ENCODE assay signal across 8 mouse cellular contexts in the genomic region with DNA sequence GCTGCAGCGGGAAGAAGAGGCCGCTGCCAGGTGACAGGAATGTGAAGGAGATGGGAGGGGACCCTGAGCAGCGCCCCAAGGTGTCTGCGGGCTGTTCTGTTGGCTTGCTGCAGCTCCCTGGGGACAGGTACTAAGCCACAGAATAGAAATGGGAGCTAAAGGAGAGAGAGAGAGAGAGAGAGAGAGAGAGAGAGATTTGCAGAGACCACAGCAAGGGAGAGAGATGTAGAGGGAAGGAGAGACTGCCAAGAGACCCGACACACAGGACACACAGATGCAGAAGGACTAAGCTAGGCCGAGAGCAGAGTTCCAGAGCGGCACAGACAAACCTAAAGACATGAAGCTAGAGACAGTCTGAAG. TPM values are rescaled to one million over a fixed set of nuclear protein-coding genes. Genes with fewer than 3 reads are reported as not detected.
A peak's percentile ranks its signal among the peaks of the same experiment; 100 is the strongest.
DNase-seq lines count a peak whose midpoint lies in the region; ATAC-seq and TF ChIP-seq lines count a peak whose summit lies in the region.

No protein-coding gene starts in this region.

- peaks cover 85% of the 10 kb centered on the region for H3K4me1 ChIP-seq in kidney, embryonic 16.5 days (ENCODE audit: insufficient read depth, low read length)
- H3K4me1 ChIP-seq in embryonic facial prominence, embryonic 11.5 days (ENCODE audit: control insufficient read depth, insufficient read depth, low read length) = peaks cover 40% of the 10 kb centered on the region
- H3K4me1 ChIP-seq in hindbrain, postnatal 0 days (ENCODE audit: insufficient read depth, low read length) = peaks cover 48% of the 10 kb centered on the region
- H3K4me1 ChIP-seq in midbrain, embryonic 16.5 days (ENCODE audit: control insufficient read depth, insufficient read depth, low read length) = peaks cover 59% of the 10 kb centered on the region

- H3K4me3 ChIP-seq in kidney, embryonic 16.5 days (ENCODE audit: low read length) = peak overlapping the region; percentile 51
- H3K4me3 ChIP-seq in embryonic facial prominence, embryonic 11.5 days (ENCODE audit: low read depth, low read length) = peak overlapping the region; percentile 41
- peak overlapping the region; percentile 42 for H3K4me3 ChIP-seq in hindbrain, postnatal 0 days (ENCODE audit: low read length)
- H3K4me3 ChIP-seq in midbrain, embryonic 16.5 days (ENCODE audit: low read depth, low read length) = peak overlapping the region; percentile 48

- no peaks in the 10 kb centered on the region; the same call in 1 of the 2 replicates for H3K36me3 ChIP-seq in kidney, embryonic 16.5 days (ENCODE audit: insufficient read depth, low read length)
- H3K36me3 ChIP-seq in embryonic facial prominence, embryonic 11.5 days (replicated peaks; ENCODE audit: control insufficient read depth, insufficient read depth, low read depth, low read length) = no peaks in the 10 kb centered on the region
- H3K36me3 ChIP-seq in hindbrain, postnatal 0 days (ENCODE audit: insufficient read depth, low read length) = no peaks in the 10 kb centered on the region
- H3K36me3 ChIP-seq in midbrain, embryonic 16.5 days (ENCODE audit: control insufficient read depth, insufficient read depth, low read length) = no peaks in the 10 kb centered on the region

- no peak overlapping the region for H3K27ac ChIP-seq in kidney, embryonic 16.5 days (ENCODE audit: low read length)
- H3K27ac ChIP-seq in embryonic facial prominence, embryonic 11.5 days (replicated peaks; ENCODE audit: low read depth, low read length) = no peak overlapping the region
- H3K27ac ChIP-seq in hindbrain, postnatal 0 days = peak overlapping the region; percentile 98
- H3K27ac ChIP-seq in midbrain, embryonic 16.5 days (ENCODE audit: low read length) = peak overlapping the region; percentile 99

- ATAC-seq in kidney, embryonic 16.5 days (ENCODE audit: low FRiP score, low TSS enrichment) = no peak
- no peak for ATAC-seq in embryonic facial prominence, embryonic 11.5 days (replicated peaks; ENCODE audit: insufficient number of reproducible peaks, low FRiP score, low TSS enrichment, low read depth)
- no peak for ATAC-seq in hindbrain, postnatal 0 days
- no peak for ATAC-seq in midbrain, embryonic 16.5 days

- H3K9me3 ChIP-seq in kidney, embryonic 16.5 days (ENCODE audit: low read length) = no peaks in the 10 kb centered on the region
- H3K9me3 ChIP-seq in embryonic facial prominence, embryonic 11.5 days (replicated peaks; ENCODE audit: control insufficient read depth, low read length) = no peaks in the 10 kb centered on the region
- H3K9me3 ChIP-seq in hindbrain, postnatal 0 days (ENCODE audit: low read length) = no peaks in the 10 kb centered on the region
- H3K9me3 ChIP-seq in midbrain, embryonic 16.5 days (replicated peaks; ENCODE audit: control insufficient read depth, low read length, poor library complexity, severe bottlenecking) = no peaks in the 10 kb centered on the region

- no peak overlapping the region for H3K9ac ChIP-seq in kidney, embryonic 16.5 days (replicated peaks; ENCODE audit: low read length)
- H3K9ac ChIP-seq in embryonic facial prominence, embryonic 11.5 days (replicated peaks; ENCODE audit: low read length) = peak overlapping the region; percentile 59
- peak overlapping the region; percentile 73 for H3K9ac ChIP-seq in hindbrain, postnatal 0 days (replicated peaks; ENCODE audit: low read length)
- H3K9ac ChIP-seq in midbrain, embryonic 16.5 days (ENCODE audit: low read depth, low read length) = peak overlapping the region; percentile 89

- TF ChIP-seq CTCF in hindbrain, postnatal 0 days (IDR thresholded peaks at IDR 0.05; ENCODE audit: low read depth) = no peak

- WGBS in kidney, embryonic 16.5 days = 4% methylated on average over 7 of the region's 7 CpGs
- under 1% methylated on average over 7 of the region's 7 CpGs for WGBS in embryonic facial prominence, embryonic 11.5 days
- WGBS in hindbrain, postnatal 0 days = 2% methylated on average over 7 of the region's 7 CpGs
- 1% methylated on average over 7 of the region's 7 CpGs for WGBS in midbrain, embryonic 16.5 days

- H3K27me3 ChIP-seq in kidney, embryonic 16.5 days (ENCODE audit: insufficient read depth, low read length) = peaks cover 78% of the 10 kb centered on the region
- H3K27me3 ChIP-seq in embryonic facial prominence, embryonic 11.5 days (ENCODE audit: control insufficient read depth, insufficient read depth, low read length) = peaks cover 56% of the 10 kb centered on the region
- no peaks in the 10 kb centered on the region for H3K27me3 ChIP-seq in hindbrain, postnatal 0 days (ENCODE audit: insufficient read depth, low read length)
- peaks cover 6% of the 10 kb centered on the region for H3K27me3 ChIP-seq in midbrain, embryonic 16.5 days (ENCODE audit: control insufficient read depth, insufficient read depth, low read depth, low read length)

- DNase-seq in kidney, postnatal 4 days = no peak
- DNase-seq in embryonic facial prominence, embryonic 11.5 days (ENCODE audit: low spot score) = no peak
- no peak for DNase-seq in hindbrain, postnatal 0 days (ENCODE audit: low spot score)
- no peak for DNase-seq in spleen, postnatal 14 days (ENCODE audit: low spot score in 2 of 2)
- DNase-seq in left cerebral cortex, adult 11 months (ENCODE audit: low spot score) = no peak
- no peak for DNase-seq in adrenal gland, postnatal 14 days

- peak overlapping the region; percentile 82 for H3K4me2 ChIP-seq in kidney, embryonic 16.5 days (replicated peaks; ENCODE audit: low read depth, low read length)
- H3K4me2 ChIP-seq in embryonic facial prominence, embryonic 11.5 days (ENCODE audit: low read depth, low read length) = peak overlapping the region; percentile 95
- peak overlapping the region; percentile 86 for H3K4me2 ChIP-seq in hindbrain, postnatal 0 days (ENCODE audit: low read depth, low read length)
- H3K4me2 ChIP-seq in midbrain, embryonic 16.5 days (ENCODE audit: low read length) = peak overlapping the region; percentile 96

RNA-seq across cellular contexts. Expression of gene Ndufa4l2, which starts 2.5 kb away (rescaled TPM):
- polyA plus RNA-seq in kidney, embryonic 16.5 days (2015; fragmentation: Nextera tagmentation; extraction: Ambion mirVana) = 74.4 and 77.3 TPM in 2 replicates
- polyA plus RNA-seq in embryonic facial prominence, embryonic 11.5 days (2014; fragmentation: Nextera tagmentation; extraction: Ambion mirVana) = 2.1 and 2.8 TPM in 2 replicates
- 11.0 and 21.9 TPM in 2 replicates for total RNA-seq in hindbrain, postnatal 0 days (2014; rRNA removed)
- polyA plus RNA-seq in hindbrain, postnatal 0 days (2015; fragmentation: Nextera tagmentation; extraction: Ambion mirVana) = 16.7 and 17.4 TPM in 2 replicates
- polyA plus RNA-seq in midbrain, embryonic 16.5 days (2015; fragmentation: Nextera tagmentation; extraction: Ambion mirVana) = 17.6 and 19.7 TPM in 2 replicates
- 53.5 and 55.7 TPM in 2 replicates for total RNA-seq in adrenal gland, postnatal 14 days (2021)

RNA-seq across cellular contexts. Expression of gene Shmt2, which starts 10.0 kb away (rescaled TPM):
- polyA plus RNA-seq in kidney, embryonic 16.5 days (2015; fragmentation: Nextera tagmentation; extraction: Ambion mirVana) = 119 and 123 TPM in 2 replicates
- 68.7 and 73.5 TPM in 2 replicates for polyA plus RNA-seq in embryonic facial prominence, embryonic 11.5 days (2014; fragmentation: Nextera tagmentation; extraction: Ambion mirVana)
- total RNA-seq in hindbrain, postnatal 0 days (2014; rRNA removed) = 66.1 and 91.1 TPM in 2 replicates
- 49.7 and 49.9 TPM in 2 replicates for polyA plus RNA-seq in hindbrain, postnatal 0 days (2015; fragmentation: Nextera tagmentation; extraction: Ambion mirVana)
- 45.0 and 45.6 TPM in 2 replicates for polyA plus RNA-seq in midbrain, embryonic 16.5 days (2015; fragmentation: Nextera tagmentation; extraction: Ambion mirVana)
- 50.9 and 57.3 TPM in 2 replicates for total RNA-seq in adrenal gland, postnatal 14 days (2021)

RNA-seq across cellular contexts. Expression of gene Stac3, which starts 10.8 kb away (rescaled TPM):
- 0.85 and 1.9 TPM in 2 replicates for polyA plus RNA-seq in kidney, embryonic 16.5 days (2015; fragmentation: Nextera tagmentation; extraction: Ambion mirVana)
- 0.49 TPM in 1 of 2 replicates, not detected in the other for polyA plus RNA-seq in embryonic facial prominence, embryonic 11.5 days (2014; fragmentation: Nextera tagmentation; extraction: Ambion mirVana)
- 0.68 and 3.7 TPM in 2 replicates for total RNA-seq in hindbrain, postnatal 0 days (2014; rRNA removed)
- 1.4 and 1.7 TPM in 2 replicates for polyA plus RNA-seq in hindbrain, postnatal 0 days (2015; fragmentation: Nextera tagmentation; extraction: Ambion mirVana)
- 1.3 and 2.1 TPM in 2 replicates for polyA plus RNA-seq in midbrain, embryonic 16.5 days (2015; fragmentation: Nextera tagmentation; extraction: Ambion mirVana)
- 1.7 and 2.7 TPM in 2 replicates for total RNA-seq in adrenal gland, postnatal 14 days (2021)

RNA-seq across cellular contexts. Expression of gene Nxph4, which starts 22.1 kb away (rescaled TPM):
- polyA plus RNA-seq in kidney, embryonic 16.5 days (2015; fragmentation: Nextera tagmentation; extraction: Ambion mirVana) = 1.8 and 2.3 TPM in 2 replicates
- 4.4 and 6.9 TPM in 2 replicates for polyA plus RNA-seq in embryonic facial prominence, embryonic 11.5 days (2014; fragmentation: Nextera tagmentation; extraction: Ambion mirVana)
- 26.0 and 33.5 TPM in 2 replicates for total RNA-seq in hindbrain, postnatal 0 days (2014; rRNA removed)
- polyA plus RNA-seq in hindbrain, postnatal 0 days (2015; fragmentation: Nextera tagmentation; extraction: Ambion mirVana) = 134 and 146 TPM in 2 replicates
- polyA plus RNA-seq in midbrain, embryonic 16.5 days (2015; fragmentation: Nextera tagmentation; extraction: Ambion mirVana) = 62.1 and 66.7 TPM in 2 replicates
- total RNA-seq in adrenal gland, postnatal 14 days (2021) = 7.4 and 8.0 TPM in 2 replicates

Comparison
In these comparisons a context has a peak if more than half of its experiments do, and no peak if none do; other contexts are left out.
1. H3K27ac ChIP-seq: peak in hindbrain, postnatal 0 days (single experiment) and midbrain, embryonic 16.5 days (single experiment); none in kidney, embryonic 16.5 days (single experiment) and embryonic facial prominence, embryonic 11.5 days (single experiment).
2. Peak in every context shown above with its lines, with median percentiles within 50 percentile points of each other: H3K4me2 ChIP-seq and H3K4me3 ChIP-seq.